Mouse (Mus musculus) kidney, adult 11 months (tissue): Measurements from ENCODE around the gene Gm1043.

Source experiments
- DNase-seq: peaks from one replicate; pipeline ENCODE4 v3.0.0; 2022

Gm1043 gene

DNA sequence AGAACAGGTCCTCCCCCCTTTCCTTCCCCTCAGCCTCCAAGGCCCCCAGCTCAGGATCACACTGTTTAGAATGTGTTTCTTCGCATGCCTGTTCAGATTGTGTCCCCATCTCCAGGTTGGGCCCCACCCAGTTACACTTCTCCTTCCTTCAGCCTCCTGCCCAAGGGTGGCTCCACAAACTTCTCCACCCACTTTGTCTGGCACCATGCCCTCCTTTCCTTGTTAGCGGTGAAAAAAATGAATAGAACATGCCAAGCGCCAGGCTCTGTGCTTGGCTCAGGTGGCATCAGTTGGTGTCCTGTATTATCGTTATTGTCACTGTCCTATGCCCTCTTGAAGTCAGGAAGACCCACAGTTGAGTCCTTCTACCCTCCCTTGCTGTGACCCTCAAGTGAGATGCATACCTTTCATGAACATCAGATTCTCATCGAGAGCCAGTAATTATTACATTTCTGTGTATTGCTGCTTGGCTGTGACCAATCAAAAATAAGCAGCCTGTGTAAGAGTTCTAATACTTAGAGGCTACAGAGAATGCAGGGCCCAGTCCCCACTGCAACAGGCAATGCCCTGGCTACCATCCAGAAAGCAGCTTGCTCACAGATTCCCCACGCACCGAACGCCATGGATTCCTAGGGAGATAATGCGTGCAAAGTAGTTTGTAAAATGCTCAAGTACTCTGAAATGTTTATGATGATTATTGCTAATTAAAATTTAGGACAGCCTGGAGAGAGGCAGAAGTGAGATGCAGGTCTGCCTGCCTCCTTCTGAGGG lies 128.0 kb downstream of the Gm1043 start:
- DNase-seq, result no peak

DNA sequence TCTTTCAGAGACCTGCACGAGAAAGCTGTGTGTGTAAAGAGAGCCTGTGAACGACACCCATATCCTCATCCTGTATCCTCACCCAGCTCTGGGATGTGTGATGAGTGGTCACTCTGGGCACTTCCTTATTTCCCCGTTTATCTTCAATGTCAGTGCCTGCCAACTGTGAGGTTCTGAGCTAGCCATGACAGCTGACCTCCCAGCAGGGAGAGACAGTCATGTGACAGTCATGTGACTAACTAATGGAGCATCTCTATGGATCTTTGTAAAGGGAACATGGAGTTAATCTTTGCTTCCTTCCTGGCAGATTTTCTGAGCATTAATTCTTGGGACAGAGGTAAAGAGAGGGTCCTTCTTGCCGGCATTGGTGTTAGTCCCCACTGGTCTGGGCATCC lies 128.5 kb downstream of the Gm1043 start:
- DNase-seq, result no peak

GRCm38 (mm10) chr5:37214614-37215013 lies 129.4 kb downstream of the Gm1043 start:
- DNase-seq, result no peak

- DNase-seq, result no peak
Observed at GRCm38 (mm10) chr5:37215276-37215675, 130.1 kb downstream of the Gm1043 start.

DNA sequence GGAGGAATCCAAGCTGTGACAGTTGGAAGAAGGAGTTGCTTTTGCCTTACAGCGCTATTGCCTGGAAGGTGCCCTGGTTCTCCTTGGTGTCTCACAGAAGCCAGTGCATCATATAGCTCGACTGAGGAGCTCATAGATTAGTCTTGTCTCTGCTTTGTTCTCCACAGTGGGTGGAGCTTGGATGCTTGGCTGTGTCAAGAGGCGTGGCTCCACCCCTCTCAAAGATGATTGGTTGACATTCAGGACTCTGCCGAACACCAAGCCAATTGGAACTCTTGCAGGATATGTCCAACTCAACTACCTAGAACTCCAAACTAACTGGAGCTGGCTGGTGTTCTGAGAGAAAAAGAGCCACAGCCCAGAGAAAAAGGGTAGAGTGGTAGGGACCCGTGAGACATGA lies 134.4 kb downstream of the Gm1043 start:
- no peak for DNase-seq

DNA sequence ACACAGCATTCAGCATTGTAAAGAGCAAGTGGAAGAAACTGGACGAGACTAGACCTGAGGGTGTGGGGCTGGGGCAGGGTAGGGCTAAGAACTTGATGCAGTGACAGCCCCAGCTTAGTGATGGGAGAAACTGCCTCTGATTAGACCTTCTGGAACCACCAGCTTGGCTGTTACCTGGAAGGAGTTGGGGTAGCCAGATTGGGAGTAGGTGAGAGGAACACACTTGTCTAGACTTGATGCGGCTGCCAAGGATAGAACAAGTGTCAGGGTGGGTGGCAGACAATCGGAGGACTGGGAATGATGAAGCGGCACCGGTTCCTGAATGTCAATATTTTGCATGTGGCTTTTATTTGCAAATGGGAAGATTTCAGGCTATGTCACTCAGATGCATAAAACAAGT lies 135.4 kb downstream of the Gm1043 start:
- DNase-seq, result no peak

- DNase-seq, result no peak
Observed at GRCm38 (mm10) chr5:37221563-37221962, 136.4 kb downstream of the Gm1043 start.

DNA sequence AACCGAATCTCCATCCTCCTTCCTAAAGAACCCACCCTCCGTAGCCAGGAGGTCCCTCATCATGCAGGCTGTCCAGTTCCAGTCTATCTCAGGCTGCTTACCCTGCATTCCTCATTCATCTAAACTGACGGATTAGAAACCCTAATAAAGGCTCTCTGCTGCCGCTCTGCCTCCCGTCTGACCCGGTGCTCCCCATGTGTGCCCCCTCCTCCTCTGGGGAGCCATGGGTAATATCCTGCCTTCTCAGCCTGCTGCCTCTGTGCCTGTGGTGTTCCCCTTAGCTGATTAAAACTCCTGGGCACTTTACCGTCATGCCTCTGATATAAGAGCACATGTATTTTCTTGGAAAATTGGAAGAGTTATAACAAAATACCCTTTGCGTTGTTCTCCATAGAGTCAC lies 137.1 kb downstream of the Gm1043 start:
- no peak for DNase-seq

DNA sequence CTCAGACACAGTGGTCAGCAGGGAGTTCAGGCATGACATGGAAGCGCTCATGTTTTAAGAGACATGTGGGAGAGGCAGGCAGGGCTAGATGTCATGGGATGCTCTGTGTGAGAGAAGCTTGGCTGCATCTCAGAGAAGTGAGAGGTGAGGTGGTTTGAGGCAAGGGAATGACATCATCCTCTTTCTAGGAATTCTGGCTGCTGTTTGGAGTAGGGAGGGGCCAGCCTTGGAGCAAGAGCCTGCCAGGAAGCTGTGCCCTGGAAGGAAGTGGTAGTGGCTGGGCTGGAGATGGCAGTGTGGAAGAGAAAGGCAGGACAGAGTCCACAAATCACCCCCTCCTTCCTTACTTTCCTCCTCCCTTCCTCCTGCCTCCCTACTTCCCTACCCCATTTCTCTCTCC lies 140.5 kb downstream of the Gm1043 start:
- DNase-seq, result no peak

DNA sequence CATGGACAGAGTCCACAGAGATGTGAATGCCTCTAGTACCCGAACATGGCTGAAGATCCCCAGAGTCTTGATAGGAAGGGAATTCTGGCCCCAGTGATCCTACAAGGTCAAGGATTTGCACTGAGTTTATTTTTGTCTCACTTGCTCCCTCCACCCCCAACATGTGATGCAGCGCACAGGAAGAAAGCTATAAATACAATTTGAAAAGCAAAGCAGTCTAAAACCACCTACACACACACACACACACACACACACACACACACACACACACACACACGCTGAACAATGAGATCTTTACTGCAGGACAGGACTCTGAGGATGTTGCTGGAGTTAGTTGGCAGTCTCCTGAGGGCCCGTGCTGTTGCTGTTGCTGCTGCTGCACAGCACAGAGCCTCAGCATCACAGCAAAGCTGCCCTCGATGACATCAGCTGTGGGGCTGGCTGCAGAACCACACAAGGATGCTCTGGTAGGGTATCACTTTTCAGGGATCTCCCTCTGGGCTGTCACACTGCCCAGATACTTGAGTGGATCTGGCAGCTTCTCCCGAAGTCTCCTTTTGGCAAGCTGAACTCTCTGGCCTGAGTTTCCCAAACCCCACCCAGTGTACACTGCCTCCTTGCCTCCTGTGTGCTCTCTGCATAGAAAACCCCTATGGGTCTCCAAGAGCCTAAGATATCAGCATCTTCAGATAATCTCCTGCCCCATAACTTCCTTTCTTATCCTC lies 142.9 kb downstream of the Gm1043 start:
- DNase-seq, result no peak

- DNase-seq, result no peak
Observed at GRCm38 (mm10) chr5:37228894-37229293, 143.7 kb downstream of the Gm1043 start.

DNA sequence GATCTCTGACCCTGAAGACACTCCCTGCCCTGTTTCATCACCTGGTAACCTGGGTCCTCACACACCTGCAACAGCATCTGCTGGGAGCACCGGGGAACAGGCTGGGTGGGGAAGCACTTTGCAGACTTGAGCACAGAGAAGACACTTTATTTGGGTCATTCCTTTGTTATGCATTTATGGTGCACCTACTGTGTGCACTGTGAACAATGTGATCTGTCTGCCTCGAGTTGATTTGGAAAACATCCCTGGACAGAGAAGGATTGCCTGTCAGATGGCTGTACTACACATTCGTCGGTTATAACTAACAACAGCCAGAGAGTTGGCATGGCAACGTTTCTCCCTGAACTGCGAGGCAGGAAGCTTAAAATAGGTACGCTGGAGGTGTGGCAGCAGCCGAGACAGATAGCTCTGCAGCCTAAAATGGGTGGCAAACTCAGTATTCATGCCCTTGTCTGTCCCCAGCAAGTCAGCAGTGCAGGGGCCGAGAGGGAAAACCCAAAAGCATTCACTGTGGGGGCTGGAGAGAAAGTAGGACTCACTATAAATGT lies 147.9 kb downstream of the Gm1043 start:
- no peak for DNase-seq

DNA sequence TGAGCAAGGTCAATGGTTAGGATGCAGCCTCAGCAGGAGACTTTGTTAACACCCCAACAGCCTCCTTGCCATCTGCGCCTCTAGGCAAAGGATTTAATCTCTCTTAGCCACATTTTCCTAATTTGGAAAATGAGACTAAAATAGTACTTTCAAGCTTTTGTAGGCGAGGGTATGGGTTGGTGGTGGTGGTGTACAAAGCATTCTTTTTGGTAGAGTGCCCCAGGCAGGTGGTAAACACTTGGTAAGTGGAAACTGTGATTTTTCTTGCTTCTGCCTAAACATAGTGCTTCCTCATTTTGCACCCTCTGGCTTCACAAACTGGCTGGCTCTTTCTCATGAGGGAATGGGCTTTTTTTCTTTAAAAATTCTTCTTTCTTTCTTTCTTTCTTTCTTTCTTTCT lies 153.5 kb downstream of the Gm1043 start:
- no peak for DNase-seq

DNA sequence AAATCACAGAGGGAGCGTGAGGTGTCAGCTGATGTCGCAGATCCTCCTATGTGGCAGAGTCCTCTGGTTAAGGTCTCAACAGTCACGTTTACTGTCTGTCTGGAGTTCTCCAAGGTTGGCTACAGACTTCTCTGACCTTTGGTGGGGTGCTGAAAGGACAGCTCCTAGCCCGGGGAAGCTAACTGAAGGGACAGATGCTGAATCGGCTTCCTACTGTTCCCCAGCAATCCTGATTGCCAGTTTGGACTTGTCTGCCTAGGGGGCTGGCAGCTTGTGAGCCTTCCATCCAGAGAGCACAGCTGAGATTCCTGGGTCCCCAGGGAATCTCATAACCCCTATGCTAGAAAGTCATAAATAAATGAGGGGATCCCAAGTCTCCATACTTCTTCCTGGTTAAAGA lies 155.4 kb downstream of the Gm1043 start:
- DNase-seq, result no peak

GRCm38 (mm10) chr5:37241224-37241623 lies 156.1 kb downstream of the Gm1043 start:
- no peak for DNase-seq

DNA sequence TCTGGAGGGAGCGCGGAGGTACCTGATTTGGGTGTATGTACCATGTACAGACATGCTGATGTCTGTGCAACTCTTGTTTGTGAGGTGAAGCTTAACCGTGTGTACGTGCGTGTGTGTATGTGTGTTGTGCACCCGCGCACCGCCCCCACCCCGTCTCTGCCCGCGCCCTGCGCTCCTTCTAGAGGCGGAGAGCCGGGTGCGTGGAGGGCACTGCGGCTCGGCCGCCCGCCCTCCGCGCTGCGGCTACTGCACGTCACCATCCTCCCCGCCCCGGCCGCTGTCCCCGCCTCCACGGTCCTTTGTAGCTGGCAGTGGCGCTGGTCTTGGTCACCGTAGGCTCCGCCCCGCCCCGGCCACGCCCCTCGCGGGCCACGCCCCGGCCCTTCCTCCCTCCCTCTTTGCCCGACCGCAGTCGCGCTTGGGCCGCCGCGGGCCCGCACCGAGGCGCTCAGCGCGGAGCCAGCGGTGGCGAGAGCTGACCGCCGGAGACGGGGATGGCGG lies 156.5 kb downstream of the Gm1043 start, which contains the start of gene Crmp1:
Gene Crmp1, plus strand, starts transcription at position 290 of the 501 bp plus-strand sequence.
- no peak for DNase-seq

GRCm38 (mm10) chr5:37242360-37243168 lies 157.4 kb downstream of the Gm1043 start:
- DNase-seq, result no peak

DNA sequence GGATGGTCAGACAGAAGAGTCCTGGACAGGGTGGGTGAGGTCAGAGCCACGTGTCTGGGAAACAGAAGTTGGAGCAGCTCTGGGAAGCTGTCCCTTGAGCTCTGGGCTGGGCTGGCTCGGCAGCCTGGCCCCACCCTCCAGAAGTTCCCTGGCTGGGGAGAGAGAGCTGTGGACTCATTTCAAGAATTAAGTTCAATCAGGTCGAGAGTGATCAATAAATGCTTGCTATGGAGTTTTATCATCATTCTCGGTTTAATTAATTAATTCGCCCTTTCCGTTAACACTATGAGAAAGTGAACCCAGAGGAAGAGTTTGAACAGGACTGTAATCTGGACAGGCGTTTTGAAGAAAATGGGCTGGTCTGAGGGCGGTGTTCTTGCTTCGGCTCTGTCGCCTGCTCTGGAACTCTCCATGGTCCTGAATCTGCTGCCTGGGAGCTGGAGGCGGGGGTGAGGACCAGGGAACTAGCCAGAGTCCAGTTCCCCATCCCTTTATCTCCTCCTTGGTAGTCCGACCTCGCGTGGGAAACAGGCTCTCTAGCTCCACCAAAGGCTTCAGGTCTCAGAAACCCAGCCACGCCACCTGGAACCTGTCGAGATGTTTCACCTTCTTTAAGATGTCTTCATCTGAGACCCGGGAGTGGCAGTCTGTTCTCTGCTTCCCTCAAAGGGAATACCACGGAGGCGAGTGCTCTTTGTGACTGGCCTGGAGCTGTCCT lies 158.2 kb downstream of the Gm1043 start:
- DNase-seq, result no peak

- DNase-seq, result no peak
Observed at GRCm38 (mm10) chr5:37244161-37244560, 159.0 kb downstream of the Gm1043 start.

DNA sequence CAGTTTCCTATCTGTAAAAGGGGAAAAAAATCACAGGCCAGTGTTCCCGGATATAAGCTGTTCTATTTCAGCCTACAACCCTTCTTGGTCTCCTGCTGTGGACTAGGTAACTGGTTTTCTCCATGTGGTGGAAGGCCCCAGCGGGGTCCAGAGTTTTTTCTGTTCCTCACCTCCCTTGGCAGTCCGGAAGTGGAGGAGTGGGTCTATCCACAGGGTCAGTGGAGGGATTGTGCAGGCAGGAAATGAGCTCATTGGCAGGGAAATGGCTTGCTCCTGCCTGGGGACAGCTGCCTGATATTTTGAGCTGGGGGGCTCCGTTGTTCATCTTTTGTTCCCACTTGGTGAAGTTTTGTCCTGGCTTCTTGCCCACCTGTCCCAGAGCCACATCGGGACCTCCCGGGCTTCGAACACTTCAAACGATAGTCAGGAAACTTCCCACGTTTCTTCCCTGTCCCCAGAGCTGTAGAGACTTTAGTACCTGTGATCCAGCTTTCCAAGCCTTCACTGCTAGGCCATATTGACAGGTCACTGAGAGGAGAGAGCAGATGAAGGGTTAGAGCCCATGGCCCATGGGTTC lies 159.6 kb downstream of the Gm1043 start:
- no peak for DNase-seq

DNA sequence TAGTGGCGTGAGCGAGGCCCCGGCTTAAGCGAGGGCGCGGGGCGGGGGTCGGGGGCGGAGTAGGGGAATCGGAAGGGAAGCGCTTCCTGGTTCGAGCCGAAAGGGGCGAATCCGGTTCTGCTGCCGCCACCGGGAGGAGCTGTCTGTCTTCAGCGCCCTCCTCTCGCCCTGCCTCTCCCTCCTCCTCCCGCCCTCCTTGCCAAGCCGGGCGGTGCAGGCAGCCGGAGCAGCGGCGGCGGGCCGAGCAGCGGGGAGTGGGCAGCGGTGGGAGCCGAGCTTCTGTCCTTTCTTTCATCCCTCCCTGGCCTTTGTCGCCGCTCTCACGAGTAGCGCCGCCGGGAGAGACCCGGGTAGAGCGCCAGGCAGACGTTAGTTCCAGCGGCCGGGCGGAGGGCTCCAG lies 160.5 kb downstream of the Gm1043 start:
- DNase-seq, result no peak
